Mouse (Mus musculus): ENCODE measurements around the gene Tmem126a. TPM values are rescaled to one million over a fixed set of nuclear protein-coding genes. Genes with fewer than 3 reads are reported as not detected.

Tmem126a gene
- polyA plus RNA-seq (2015; fragmentation: Illumina TruSeq; extraction: RNeasy Lipid Tissue Mini Kit (QIAGEN cat#74804); ENCODE audit: insufficient read depth, low replicate concordance), result 57.0 TPM

GRCm38 (mm10) chr7:90456845-90457468 is at the start of gene Tmem126a:
Gene Tmem126a, minus strand, starts transcription at chr7:90457229.

DNA sequence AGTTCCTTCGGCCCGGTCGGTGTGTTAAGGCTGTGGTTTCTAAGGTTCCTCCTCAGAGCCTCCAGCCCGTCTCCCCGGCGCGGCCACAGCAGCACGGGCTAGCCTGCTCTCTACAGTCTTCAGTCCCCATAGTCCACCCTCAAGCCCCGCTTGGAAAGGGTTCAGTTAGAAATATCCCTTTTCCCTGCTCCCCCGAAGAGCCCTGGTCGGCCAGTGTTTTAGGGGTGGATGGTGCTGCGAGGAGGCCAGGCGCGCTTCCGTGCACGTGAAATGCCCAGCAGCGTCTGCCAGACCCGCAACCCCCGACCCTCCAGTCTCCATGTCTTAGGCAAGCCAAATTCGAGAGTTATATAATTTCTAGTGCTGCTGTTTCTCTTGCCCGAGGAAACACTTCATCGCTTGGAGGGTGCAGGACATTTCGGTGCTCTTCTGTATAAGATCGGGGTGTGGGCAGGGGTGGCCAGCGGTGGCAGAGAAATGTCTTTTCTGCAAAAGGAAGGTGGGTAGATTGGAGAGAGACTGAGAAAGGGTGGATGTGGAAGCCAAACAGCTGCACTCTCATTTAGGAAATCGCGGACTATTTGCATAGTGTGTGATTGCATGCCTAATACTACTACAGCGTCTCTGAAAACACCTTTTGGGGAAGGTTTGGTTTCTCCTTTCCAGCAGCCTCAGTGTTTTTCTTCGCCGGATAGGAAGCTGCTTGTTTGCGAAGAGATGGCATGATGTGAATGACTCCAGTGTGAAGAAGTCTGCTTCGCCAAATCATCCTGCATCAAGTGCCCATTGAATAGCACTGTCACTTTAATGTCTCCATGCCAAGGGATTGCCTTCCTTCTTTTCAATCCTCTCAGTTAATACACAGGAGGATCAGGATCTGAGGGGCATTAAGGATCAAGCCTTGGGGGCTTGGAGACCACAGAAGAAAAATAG is 19.6 kb upstream of the Tmem126a start, which contains the start of gene Dlg2:
TSS of gene Dlg2 (plus strand) at position 360 of the 933 bp plus-strand sequence.

DNA sequence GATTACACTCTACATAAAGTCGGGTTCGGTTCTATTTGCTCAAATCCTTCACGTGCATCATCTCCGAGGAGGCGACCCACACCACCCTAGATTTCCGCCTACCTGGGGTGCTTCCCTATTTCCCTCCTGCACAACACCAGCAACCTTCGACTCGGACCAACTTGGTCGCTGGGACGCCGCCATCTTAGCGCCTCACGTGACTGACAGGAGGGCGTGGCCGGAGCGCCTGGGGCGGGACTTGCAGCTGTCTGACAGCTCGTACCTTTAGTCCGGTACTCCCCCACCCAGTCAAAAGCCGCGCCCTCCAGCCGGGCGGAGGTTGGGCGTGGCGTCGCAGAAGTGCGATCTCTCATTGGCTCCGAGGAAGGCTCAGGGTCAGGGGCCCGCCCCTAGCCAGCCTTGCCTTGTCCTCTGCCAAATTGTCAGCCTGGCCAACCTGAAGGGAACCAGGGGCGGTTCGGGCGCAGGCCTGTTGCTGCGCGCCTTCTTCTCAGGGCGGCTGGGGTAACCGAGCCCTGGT is 18.8 kb upstream of the Tmem126a start, which contains the start of gene Tmem126b:
TSS of gene Tmem126b (minus strand) at position 209 of the 520 bp plus-strand sequence.

DNA sequence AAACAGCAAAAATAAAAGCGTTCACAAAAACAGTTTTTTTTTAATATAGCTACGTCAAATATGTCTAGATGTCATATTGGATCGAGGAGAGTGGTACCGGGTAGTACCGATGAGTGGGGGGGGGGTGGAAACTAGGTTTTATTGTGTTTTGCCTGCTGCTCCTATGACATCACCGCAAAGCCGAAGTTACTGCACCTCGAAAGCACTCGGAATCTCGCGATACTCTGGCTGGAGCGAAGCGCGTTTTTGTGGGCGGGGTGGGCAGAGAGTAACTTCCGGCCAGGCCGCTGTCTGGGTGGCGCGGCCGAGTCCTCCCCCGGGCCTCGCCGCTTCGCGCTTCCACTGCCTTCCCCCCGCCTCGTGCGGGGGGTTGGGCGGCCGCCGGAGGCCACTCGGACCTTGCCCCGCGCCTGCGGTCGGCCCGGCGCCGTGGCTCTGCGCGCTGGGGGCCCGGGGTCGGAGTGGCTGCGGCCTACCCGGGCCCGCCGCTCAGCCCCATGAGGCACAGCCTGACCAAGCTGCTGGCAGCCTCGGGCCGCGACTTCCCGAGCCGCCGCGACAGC is 14.4 kb downstream of the Tmem126a start, which contains the start of gene Crebzf:
TSS of gene Crebzf (plus strand) at position 212 of the 563 bp plus-strand sequence.

DNA sequence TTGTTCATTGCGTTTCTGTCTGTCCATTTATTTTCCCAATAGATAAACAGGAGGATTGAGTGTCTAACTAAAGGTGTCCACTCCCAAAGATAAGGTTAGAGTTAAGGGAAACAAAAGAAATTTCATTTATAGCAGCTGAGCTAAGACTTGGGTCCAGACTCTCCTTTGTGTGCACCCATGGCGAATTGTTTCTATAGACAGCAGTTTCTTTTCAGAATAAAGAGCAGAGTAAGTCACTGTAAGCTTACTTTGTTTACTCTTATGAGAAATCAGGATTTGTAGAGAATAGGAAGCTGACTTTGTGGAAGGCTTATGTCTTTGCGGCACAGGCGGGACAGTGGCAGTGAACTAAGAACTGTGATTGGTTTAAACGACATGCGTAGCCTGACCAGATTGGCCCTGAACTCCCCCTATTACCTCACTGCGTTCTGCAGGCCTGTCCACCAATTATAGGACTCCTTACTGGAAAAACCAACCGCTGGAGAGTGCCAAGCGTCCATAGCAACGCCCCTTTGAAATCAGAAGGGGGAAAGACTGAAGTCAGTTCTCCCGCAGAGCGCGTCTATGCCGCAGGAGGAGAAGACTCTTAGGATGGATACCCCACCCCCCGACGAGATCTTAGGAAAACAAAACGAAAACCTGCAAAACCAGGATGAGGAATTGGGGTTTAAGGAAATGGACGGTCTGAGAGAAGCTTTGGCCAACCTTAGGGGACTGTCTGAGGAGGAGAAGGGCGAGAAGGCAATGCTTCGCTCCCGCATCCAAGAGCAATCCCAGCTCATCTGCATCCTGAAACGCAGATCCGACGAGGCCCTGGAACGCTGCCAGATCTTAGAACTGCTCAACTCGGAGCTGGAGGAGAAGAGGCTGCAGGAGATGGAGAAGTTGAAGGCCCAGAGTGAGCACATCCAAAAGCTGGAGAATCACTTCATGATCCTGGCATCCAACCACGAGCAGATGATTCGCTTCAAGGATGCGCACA is 30.7 kb downstream of the Tmem126a start, which contains the start of gene Ccdc89:
TSS of gene Ccdc89 (plus strand) at position 558 of the 982 bp plus-strand sequence.

Other genes with a start within 250 kb of the Tmem126a start
- not detected for gene Ccdc83, start 191.5 kb downstream of the Tmem126a start, polyA plus RNA-seq (2015; fragmentation: Illumina TruSeq; extraction: RNeasy Lipid Tissue Mini Kit (QIAGEN cat#74804); ENCODE audit: insufficient read depth, low replicate concordance)
- 10.6 TPM for gene Sytl2, start 155.0 kb downstream of the Tmem126a start, polyA plus RNA-seq (2015; fragmentation: Illumina TruSeq; extraction: RNeasy Lipid Tissue Mini Kit (QIAGEN cat#74804); ENCODE audit: insufficient read depth, low replicate concordance)
- gene Ccdc89, start 30.7 kb downstream of the Tmem126a start, polyA plus RNA-seq (2015; fragmentation: Illumina TruSeq; extraction: RNeasy Lipid Tissue Mini Kit (QIAGEN cat#74804); ENCODE audit: insufficient read depth, low replicate concordance), result 0.11 TPM
- gene Crebzf, start 14.5 kb downstream of the Tmem126a start, polyA plus RNA-seq (2015; fragmentation: Illumina TruSeq; extraction: RNeasy Lipid Tissue Mini Kit (QIAGEN cat#74804); ENCODE audit: insufficient read depth, low replicate concordance), result 155 TPM
- gene Tmem126b, start 18.8 kb upstream of the Tmem126a start, polyA plus RNA-seq (2015; fragmentation: Illumina TruSeq; extraction: RNeasy Lipid Tissue Mini Kit (QIAGEN cat#74804); ENCODE audit: insufficient read depth, low replicate concordance), result 29.5 TPM
- 12.6 TPM for gene Dlg2, start 19.4 kb upstream of the Tmem126a start, polyA plus RNA-seq (2015; fragmentation: Illumina TruSeq; extraction: RNeasy Lipid Tissue Mini Kit (QIAGEN cat#74804); ENCODE audit: insufficient read depth, low replicate concordance)